Mouse (Mus musculus) heart, embryonic 15.5 days (tissue): ENCODE measurements around the gene Mettl7b. TPM values are rescaled to one million over a fixed set of nuclear protein-coding genes. Genes with fewer than 3 reads are reported as not detected.
A peak's percentile ranks its signal among the peaks of the same experiment; 100 is the strongest.
"Not testable (repeated sequence)": the region's sequence is repeated elsewhere in the genome, so short reads cannot be mapped to it uniquely, and the experiment has no call there.

Experiments used
- ATAC-seq: fragments of 200-750 bp; cut with Nextera tagmentation; replicated peaks from 2 replicates; pipeline ENCODE4 v1.8.0; 2017; ENCODE audit warnings: low read depth, moderate TSS enrichment; ENCODE audit not compliant: insufficient number of reproducible peaks, insufficient read depth, low FRiP score
- H3K27ac ChIP-seq: fragments of 300-500 bp; sonication (generic); 2 replicates; pipeline ENCODE4 v1.5.1; 2015; ENCODE audit warnings: mild to moderate bottlenecking, inconsistent platforms
- H3K27me3 ChIP-seq: fragments of 300-500 bp; sonication (generic); 2 replicates; pipeline ENCODE4 v1.6.1; 2015; ENCODE audit warnings: inconsistent platforms
- H3K36me3 ChIP-seq: fragments of 300-500 bp; sonication (generic); 2 replicates; pipeline ENCODE4 v1.6.1; 2015; ENCODE audit warnings: mild to moderate bottlenecking, inconsistent platforms
- H3K4me1 ChIP-seq: fragments of 300-500 bp; sonication (generic); replicated peaks from 2 replicates; pipeline ENCODE4 v1.6.1; 2015; ENCODE audit warnings: inconsistent platforms
- H3K4me2 ChIP-seq: fragments of 300-500 bp; sonication (generic); 2 replicates; pipeline ENCODE4 v1.6.1; 2015; ENCODE audit warnings: inconsistent platforms, mild to moderate bottlenecking, moderate library complexity
- H3K4me3 ChIP-seq: fragments of 300-500 bp; sonication (generic); 2 replicates; pipeline ENCODE4 v1.5.1; 2015; ENCODE audit warnings: mild to moderate bottlenecking, inconsistent platforms
- H3K9ac ChIP-seq: fragments of 300-500 bp; sonication (generic); 2 replicates; pipeline ENCODE4 v1.6.1; 2015; ENCODE audit warnings: mild to moderate bottlenecking, inconsistent platforms
- H3K9me3 ChIP-seq: fragments of 300-500 bp; sonication (generic); replicated peaks from 2 replicates; pipeline ENCODE4 v1.6.1; 2016; ENCODE audit warnings: inconsistent platforms
- WGBS: fragments of 180-500 bp; shearing (Covaris S2); methylation state at CpG from one replicate; pipeline ENCODE4 v1.1.7; 2015; ENCODE audit warnings: mixed read lengths; 5-methylcytosine and 5-hydroxymethylcytosine counted together
- polyA plus RNA-seq: library from polyadenylated mRNA; unstranded; fragments of >200 nt; fragmentation: Nextera tagmentation; extraction: Ambion mirVana; gene quantifications from 2 replicates; pipeline ENCODE4 v1.2.1, GENCODE M21; 2015

Gene Mettl7b
- 0.11 TPM in 1 of 2 replicates, not detected in the other for polyA plus RNA-seq

DNA sequence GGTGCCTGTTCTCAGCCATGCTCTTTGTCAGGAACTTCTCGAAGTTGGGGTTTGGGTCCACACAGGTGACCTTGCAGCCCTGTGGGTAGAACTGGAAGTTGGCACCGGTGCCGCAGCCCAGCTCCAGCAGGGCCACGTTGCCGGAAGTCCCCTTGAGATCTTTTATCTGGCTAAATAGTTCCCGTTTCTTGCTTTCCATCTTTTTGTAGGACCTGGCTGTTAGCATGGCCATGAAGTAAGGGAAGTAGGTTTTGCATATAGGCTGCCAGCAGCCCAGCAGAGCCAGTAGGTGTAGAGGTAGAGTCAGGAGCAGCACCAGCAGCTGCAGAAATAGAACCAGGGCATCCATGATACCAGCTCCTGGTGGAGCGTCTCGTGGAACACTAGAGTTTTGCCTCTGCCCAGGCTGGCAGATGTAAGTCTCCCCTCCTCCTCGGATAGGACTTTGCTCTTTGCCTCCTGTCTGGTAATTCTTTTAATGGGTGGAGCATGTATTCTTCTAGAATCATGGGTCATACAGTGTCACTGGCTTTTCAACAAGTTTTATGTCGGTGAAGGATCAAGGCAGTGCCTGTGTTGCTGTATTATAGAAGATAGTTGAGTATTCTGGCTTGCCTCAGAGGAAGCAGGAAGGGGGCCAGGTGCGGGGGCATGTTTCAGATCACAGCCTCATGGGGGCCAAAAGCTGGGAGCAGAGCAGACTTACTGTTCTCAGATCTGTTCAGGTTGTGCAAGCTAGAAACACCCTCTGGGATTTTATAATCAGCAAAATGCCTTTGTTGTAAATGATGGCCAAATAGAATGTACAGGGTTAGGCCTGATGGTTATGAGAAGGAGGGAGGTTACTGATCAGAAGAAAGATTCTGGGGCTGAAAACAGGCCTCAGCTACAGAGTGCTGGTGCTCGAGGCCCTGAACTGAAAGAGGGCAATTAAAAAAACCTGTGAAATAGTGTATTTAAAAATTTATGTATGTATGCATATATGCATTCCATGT lies at the start of gene Mettl7b:
TSS of gene Mettl7b (minus strand) at position 399 of the 995 bp plus-strand sequence.
- Histone ChIP-seq H3K36me3 (no peaks in the 10 kb centered on the region), H3K27me3 (peaks cover 4% of the 10 kb centered on the region; the same call in 1 of the 2 replicates), H3K9ac (no peak within 1 kb of the TSS), H3K4me3 (no peak within 1 kb of the TSS), H3K27ac (no peak within 1 kb of the TSS), H3K4me2 (no peak within 1 kb of the TSS), H3K9me3 (no peaks in the 10 kb centered on the region), H3K4me1 (no peaks in the 10 kb centered on the region)
- no peak for ATAC-seq
- 69% methylated on average over 12 of the region's 12 CpGs for WGBS

DNA sequence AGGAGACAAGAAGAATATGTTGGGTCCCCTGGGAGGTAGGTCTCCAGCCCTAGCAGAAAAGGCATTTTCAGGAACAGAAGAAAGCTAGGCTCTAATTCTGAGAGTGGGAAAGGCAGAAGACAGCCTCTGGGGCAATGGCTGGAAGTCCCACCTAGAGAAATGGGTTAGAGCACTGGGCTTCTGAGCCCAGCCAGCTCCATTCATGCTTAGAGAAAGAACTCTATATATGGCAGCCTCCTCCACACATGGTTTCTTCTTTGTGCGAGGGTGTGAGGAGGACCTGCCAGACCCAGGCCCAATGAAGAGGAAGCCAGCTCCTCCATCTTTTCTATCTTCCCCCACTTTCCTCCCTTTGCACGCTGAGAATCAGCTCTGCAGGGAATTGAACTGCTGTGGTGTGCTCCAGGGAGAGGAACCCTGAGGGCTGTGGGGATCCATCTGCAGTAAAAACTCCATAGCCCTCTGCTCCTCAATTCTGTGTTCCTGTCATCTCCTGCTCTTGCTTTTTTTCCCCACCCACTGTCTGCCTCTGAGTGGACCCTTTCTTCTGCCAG lies 49.6 kb upstream of the Mettl7b start, which contains the start of gene Olfr763:
TSS of gene Olfr763 (plus strand) at position 504 of the 554 bp plus-strand sequence.
- 57% methylated on average over 2 of the region's 2 CpGs for WGBS

DNA sequence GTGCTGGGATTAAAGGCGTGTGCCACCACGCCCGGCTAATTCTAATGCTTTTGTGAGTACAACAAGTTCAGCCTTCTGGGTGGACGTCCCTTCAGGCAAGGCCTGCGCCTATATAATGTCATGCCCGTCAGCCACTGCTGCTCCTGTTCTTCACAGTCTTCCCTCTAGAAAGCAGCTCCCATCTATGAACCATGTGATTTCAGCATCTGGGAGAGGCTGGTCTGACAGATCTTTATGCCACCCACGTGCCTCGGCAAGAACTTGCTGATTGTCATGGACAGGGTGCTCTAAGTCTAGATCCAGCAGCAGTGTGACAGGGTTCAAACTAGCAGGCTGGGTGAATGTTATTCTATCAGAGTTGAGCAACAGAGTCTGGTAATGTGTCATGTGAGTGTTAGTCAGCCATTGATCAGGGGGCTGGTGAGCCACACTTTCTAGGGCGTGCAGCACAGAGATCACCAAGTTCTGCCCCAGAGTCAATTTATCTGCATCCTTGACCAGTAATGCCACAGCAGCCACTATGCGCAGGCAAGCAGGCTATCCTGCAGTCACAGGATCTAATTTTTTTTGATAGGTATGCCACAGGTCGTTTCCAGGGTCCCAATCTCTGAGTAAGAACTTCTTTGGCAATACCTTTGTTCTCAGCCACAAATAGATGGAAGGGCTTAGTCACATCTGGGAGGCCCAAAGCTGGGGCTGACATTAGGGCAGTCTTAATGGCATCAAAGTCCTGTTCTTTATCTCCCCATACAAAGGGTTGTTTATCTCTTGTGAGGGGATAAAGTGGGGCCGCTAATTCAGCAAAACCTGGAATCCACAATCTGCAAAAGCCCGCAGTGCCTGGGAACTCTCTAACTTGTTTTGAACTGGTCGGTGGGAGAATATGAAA lies 43.5 kb upstream of the Mettl7b start:
- H3K36me3 ChIP-seq = no peaks in the 10 kb centered on the region
- no peaks in the 10 kb centered on the region for H3K4me1 ChIP-seq
- H3K9me3 ChIP-seq = no peaks in the 10 kb centered on the region
- 72% methylated on average over 14 of the region's 14 CpGs for WGBS
- H3K27me3 ChIP-seq = no peaks in the 10 kb centered on the region
- H3K4me2 ChIP-seq = no peak overlapping the region
- no peak for ATAC-seq
- no peak overlapping the region for H3K4me3 ChIP-seq
- H3K9ac ChIP-seq = no peak overlapping the region
- no peak overlapping the region for H3K27ac ChIP-seq

More for the DNA sequence above, 49.6 kb upstream of the Mettl7b start, which contains the start of gene Olfr763:
- H3K4me1 ChIP-seq = no peaks in the 10 kb centered on the region
- no peak within 1 kb of the TSS for H3K27ac ChIP-seq
- H3K4me2 ChIP-seq = no peak within 1 kb of the TSS
- H3K27me3 ChIP-seq = no peaks in the 10 kb centered on the region
- no peaks in the 10 kb centered on the region for H3K9me3 ChIP-seq
- no peaks in the 10 kb centered on the region for H3K36me3 ChIP-seq
- H3K9ac ChIP-seq = no peak within 1 kb of the TSS
- H3K4me3 ChIP-seq = no peak within 1 kb of the TSS
- no peak for ATAC-seq

DNA sequence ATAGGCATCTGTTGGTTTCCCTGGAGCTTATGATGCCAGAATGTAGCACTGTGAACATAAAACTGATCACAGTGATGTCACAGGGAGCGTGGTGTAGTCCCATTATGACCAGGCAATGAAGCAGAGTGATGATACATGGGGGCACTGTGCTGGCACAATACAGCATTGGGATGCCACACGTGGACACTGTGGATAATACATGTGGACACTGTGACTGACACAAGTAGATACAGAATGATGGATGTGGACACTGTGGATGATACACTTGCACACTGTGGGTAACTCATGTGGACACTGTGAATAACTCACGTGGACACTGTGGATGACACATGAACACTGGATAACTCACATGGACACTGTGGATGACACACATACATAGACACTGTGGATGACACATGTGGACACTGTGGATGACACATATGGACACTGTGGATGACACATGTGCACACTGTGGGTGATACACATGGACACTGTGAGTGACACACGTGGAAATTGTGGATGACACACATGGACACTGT lies 35.8 kb upstream of the Mettl7b start:
- H3K4me3 ChIP-seq = no peak overlapping the region
- WGBS = 67% methylated on average over 4 of the region's 4 CpGs
- no peak overlapping the region for H3K4me2 ChIP-seq
- H3K4me1 ChIP-seq = no peaks in the 10 kb centered on the region
- no peaks in the 10 kb centered on the region for H3K27me3 ChIP-seq
- no peaks in the 10 kb centered on the region for H3K9me3 ChIP-seq
- no peaks in the 10 kb centered on the region for H3K36me3 ChIP-seq
- no peak overlapping the region for H3K27ac ChIP-seq
- no peak overlapping the region for H3K9ac ChIP-seq
- ATAC-seq = no peak

DNA sequence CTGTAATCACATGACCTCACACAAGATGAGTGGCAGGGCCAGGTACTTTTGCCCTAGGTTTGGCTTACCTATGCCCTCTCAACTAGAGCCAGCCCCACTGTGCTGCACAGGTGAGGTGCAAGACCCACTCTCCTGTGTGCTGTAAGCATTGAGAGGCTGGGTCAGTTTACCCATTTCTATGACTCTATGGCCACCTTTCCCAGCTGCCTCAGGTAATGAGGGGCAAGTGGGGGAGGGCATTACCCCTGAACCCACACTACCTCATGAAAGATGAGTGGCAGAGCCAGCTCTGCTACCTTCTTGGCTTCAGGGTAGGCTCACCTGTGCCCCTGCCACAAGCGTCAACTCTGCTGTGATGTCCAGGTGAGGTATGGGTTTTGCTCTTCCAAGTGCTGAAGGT lies 35.0 kb upstream of the Mettl7b start:
- 94% methylated on average over 1 of the region's 1 CpGs for whole genome bisulfite sequencing

DNA sequence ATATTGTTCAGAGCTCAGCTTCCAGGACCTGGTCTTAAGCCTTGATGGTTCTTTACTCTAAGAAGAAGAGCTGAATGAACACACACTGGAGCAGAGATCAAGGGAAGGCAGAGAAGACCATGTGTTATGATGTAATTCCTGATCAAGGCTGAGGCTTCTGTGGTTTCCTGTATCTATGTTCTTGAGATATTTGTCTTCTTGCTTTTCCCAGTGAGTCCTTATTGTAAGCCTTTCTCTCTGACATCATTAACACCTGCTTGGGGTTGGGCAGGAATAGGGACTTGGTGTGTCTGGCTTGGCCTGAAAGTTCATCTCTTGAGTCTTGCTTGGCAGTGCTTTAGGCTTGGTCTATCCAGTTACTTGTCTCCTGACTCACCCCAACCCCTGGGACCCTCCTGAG lies 30.2 kb upstream of the Mettl7b start:
- Histone ChIP-seq H3K4me1 (no peaks in the 10 kb centered on the region), H3K36me3 (no peaks in the 10 kb centered on the region), H3K9ac (no peak overlapping the region), H3K27me3 (no peaks in the 10 kb centered on the region), H3K27ac (no peak overlapping the region), H3K9me3 (no peaks in the 10 kb centered on the region), H3K4me3 (no peak overlapping the region), H3K4me2 (no peak overlapping the region)
- no peak; the same call in 1 of the 2 replicates for ATAC-seq

More for the DNA sequence above, 35.0 kb upstream of the Mettl7b start:
- H3K9me3 ChIP-seq = no peaks in the 10 kb centered on the region
- no peak overlapping the region for H3K9ac ChIP-seq
- no peaks in the 10 kb centered on the region for H3K36me3 ChIP-seq
- H3K4me1 ChIP-seq = no peaks in the 10 kb centered on the region
- H3K4me2 ChIP-seq = no peak overlapping the region
- ATAC-seq = 0 out of 2 replicates have a peak, but pooled peaks have one; percentile 10
- H3K4me3 ChIP-seq = no peak overlapping the region
- H3K27ac ChIP-seq = no peak overlapping the region
- no peaks in the 10 kb centered on the region for H3K27me3 ChIP-seq

DNA sequence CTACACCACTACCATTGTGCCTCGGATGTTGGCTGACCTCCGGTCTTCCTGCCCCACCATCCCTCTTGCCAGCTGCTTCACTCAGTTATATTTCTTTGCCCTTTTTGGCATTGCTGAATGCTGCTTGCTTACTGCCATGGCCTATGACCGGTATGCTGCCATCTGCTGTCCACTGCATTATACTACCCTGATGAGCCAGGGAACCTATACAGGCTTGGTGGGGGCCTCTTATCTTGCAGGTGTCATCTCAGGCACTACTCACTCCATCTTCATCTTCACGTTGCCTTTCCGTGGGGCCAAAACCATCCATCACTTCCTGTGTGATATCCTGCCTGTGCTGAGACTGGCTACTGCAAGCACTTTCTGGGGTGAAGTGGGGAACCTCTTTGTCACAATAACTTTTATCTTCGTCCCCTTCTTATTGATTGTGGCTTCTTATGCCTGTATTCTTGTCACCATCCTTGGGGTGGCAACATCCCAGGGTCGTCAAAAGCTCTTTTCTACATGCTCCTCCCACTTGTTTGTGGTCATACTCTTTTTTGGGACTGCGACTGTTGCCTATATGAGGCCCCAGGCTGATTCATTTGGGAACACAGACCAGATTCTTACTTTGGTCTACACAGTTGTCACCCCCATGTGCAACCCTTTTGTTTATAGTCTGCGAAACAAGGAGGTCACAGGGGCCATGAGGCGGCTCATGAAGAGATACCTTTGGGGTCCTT lies 29.5 kb upstream of the Mettl7b start:
- not testable (repeated sequence) for H3K27ac ChIP-seq, H3K4me2 ChIP-seq, H3K4me3 ChIP-seq, H3K4me1 ChIP-seq, H3K27me3 ChIP-seq, H3K9ac ChIP-seq, H3K9me3 ChIP-seq, H3K36me3 ChIP-seq
- 62% methylated on average over 7 of the region's 10 CpGs for WGBS
- 0 out of 2 replicates have a peak, but pooled peaks have one; percentile 50 for ATAC-seq

DNA sequence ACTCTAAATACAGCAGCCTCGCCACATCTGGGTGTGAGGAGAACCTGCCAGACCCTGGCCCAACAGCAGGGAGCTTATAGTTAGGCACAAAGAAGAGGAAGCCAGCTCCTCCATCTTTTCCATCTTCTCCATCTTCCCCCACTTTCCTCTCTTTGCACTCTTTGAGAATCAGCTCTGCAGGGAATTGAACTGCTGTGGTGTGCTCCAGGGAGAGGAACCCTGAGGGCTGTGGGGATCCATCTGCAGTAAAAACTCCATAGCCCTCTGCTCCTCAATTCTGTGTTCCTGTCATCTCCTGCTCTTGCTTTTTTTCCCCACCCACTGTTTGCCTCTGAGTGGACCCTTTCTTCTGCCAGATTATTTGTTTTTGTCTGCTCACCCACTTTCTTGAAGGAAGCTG lies 28.3 kb upstream of the Mettl7b start, which contains the start of gene Olfr9:
TSS of gene Olfr9 (plus strand) at position 301 of the 400 bp plus-strand sequence.
- H3K4me1 ChIP-seq, H3K4me3 ChIP-seq, H3K9ac ChIP-seq, H3K36me3 ChIP-seq, H3K27ac ChIP-seq, H3K4me2 ChIP-seq, ATAC-seq, H3K9me3 ChIP-seq, H3K27me3 ChIP-seq: not testable (repeated sequence)
- WGBS = 48% methylated on average over 1 of the region's 1 CpGs

DNA sequence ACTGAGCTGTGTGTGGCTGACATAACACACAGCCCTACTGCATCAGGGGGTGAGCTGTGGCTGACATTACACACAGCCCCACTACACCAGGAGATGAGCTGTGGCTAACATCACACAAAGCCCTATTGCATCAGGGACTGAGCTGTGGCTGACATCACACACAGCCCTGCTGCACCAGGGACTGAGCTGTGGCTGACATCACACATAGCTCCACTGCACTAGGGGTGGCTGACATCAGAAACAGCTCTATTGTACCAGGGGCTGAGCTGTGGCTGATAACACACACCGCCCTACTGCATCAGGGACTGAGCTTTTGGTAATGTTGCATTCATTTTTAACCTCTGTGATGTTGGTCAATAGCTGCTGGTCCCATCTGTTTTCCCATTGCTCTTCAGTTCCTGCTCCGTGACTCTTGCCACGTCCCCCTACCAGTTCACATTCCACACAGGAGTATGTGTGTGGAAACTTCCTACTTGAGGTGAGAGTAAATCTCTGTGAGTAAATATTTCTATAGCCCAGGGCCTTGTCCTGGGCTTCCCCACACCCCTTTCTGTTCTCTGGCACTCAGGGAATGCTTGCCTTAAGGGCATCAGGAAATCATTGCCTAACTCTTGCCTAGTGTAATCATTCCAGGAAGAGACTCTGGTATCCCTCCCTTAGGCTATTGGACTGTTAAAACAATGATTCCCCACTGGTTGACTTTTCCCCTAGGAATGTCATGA lies 20.0 kb upstream of the Mettl7b start:
- no peak overlapping the region for H3K27ac ChIP-seq

More for the DNA sequence above, 20.0 kb upstream of the Mettl7b start:
- Histone ChIP-seq H3K9ac (no peak overlapping the region), H3K36me3 (no peaks in the 10 kb centered on the region), H3K4me3 (no peak overlapping the region), H3K27me3 (no peaks in the 10 kb centered on the region), H3K9me3 (no peaks in the 10 kb centered on the region), H3K4me1 (no peaks in the 10 kb centered on the region), H3K4me2 (no peak overlapping the region)
- WGBS = 41% methylated on average over 3 of the region's 3 CpGs
- ATAC-seq = no peak
